Mouse (Mus musculus) bone marrow, adult 2 months (tissue): ENCODE data around the gene Mcpt8.

Source experiments
- CTCF ChIP-seq: fragments of 200-500 bp; IDR thresholded peaks from 2 replicates; pipeline ENCODE4 v1.5.1; 2011; ENCODE audit warnings: low read length, control low read depth; ENCODE audit not compliant: control insufficient read depth, insufficient read depth
- POLR2A ChIP-seq: fragments of 200-500 bp; IDR thresholded peaks from 2 replicates; pipeline ENCODE4 v1.6.1; 2011; ENCODE audit warnings: low read depth, mild to moderate bottlenecking, control low read depth, low read length, borderline replicate concordance; ENCODE audit not compliant: control insufficient read depth

DNA sequence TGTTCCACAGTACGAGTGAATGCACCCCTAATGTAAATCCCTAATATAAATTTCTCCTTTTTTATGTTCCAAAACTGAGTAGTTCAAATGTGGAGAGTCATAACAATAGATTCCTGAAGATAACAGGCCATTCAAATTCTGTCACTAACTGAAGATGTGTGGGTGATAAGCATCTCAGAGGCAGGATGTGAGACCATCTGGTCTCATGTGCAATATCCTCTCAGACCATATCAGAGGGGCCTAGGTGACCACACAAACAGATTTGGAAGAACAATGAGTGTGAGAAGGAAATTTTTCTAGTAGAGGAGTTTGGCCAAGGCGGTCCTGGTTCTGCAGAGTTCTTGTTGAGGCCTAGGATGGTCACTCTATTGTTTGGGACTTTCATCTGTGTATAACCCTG is 8.3 kb upstream of the Mcpt8 start:
- TF ChIP-seq POLR2A (no peak), CTCF (no peak)
